Mouse (Mus musculus) neural tube, embryonic 14.5 days (tissue): ENCODE data around the gene Zfp568. TPM values are rescaled to one million over a fixed set of nuclear protein-coding genes. Genes with fewer than 3 reads are reported as not detected.

Experiments
- ATAC-seq: fragments of 200-750 bp; cut with Nextera tagmentation; 2 replicates; pipeline ENCODE4 v1.8.0; 2017; ENCODE audit warnings: low read depth, mild to moderate bottlenecking, moderate TSS enrichment, moderate library complexity
- H3K27ac ChIP-seq: fragments of 300-500 bp; sonication (generic); 2 replicates; pipeline ENCODE4 v1.5.1; 2014; ENCODE audit warnings: low read depth, mild to moderate bottlenecking, control low read depth, low read length, moderate library complexity, mixed read lengths
- H3K27me3 ChIP-seq: fragments of 300-500 bp; sonication (generic); 2 replicates; pipeline ENCODE4 v1.6.1; 2014; ENCODE audit warnings: low read length; ENCODE audit not compliant: control insufficient read depth, insufficient read depth
- H3K36me3 ChIP-seq: fragments of 300-500 bp; sonication (generic); 2 replicates; pipeline ENCODE4 v1.6.1; 2014; ENCODE audit warnings: low read length, mixed read lengths; ENCODE audit not compliant: control insufficient read depth, insufficient read depth
- H3K4me1 ChIP-seq: fragments of 300-500 bp; sonication (generic); 2 replicates; pipeline ENCODE4 v1.6.1; 2014; ENCODE audit warnings: low read length; ENCODE audit not compliant: control insufficient read depth, insufficient read depth
- H3K4me2 ChIP-seq: fragments of 300-500 bp; sonication (generic); 2 replicates; pipeline ENCODE4 v1.6.1; 2014; ENCODE audit warnings: mild to moderate bottlenecking, low read depth, low read length, control low read depth
- H3K4me3 ChIP-seq: fragments of 300-500 bp; sonication (generic); 2 replicates; pipeline ENCODE4 v1.5.1; 2014; ENCODE audit warnings: low read depth, low read length, control low read depth, mixed read lengths
- H3K9ac ChIP-seq: fragments of 300-500 bp; sonication (generic); replicated peaks from 2 replicates; pipeline ENCODE4 v1.6.1; 2014; ENCODE audit warnings: low read depth, mild to moderate bottlenecking, control low read depth, low read length, mixed read lengths
- H3K9me3 ChIP-seq: fragments of 300-500 bp; sonication (generic); 2 replicates; pipeline ENCODE4 v1.6.1; 2016; ENCODE audit warnings: low read length; ENCODE audit not compliant: control insufficient read depth
- WGBS: fragments of 180-500 bp; shearing (Covaris S2); extraction: QIAGEN DNeasy Blood & Tissue Kit; methylation state at CpG from one replicate; pipeline ENCODE4 v1.1.7; 2014; 5-methylcytosine and 5-hydroxymethylcytosine counted together
- polyA plus RNA-seq: library from polyadenylated mRNA; unstranded; fragments of >200 nt; fragmentation: Nextera tagmentation; extraction: Ambion mirVana; gene quantifications from 2 replicates; pipeline ENCODE4 v1.2.1, GENCODE M21; 2014

The Zfp568 gene
- polyA plus RNA-seq, 1 experiment from 2014 or later: 5.5 TPM

GRCm38 (mm10) chr7:30007601-30008000, 23.8 kb downstream of the Zfp568 start:
- H3K27ac ChIP-seq: no peak overlapping the region
- H3K4me3 ChIP-seq: no peak overlapping the region
- H3K9me3 ChIP-seq: no peaks in the 10 kb centered on the region
- no peak overlapping the region for H3K4me2 ChIP-seq
- ATAC-seq: no peak
- 92% methylated on average over 1 of the region's 1 CpGs for WGBS
- H3K4me1 ChIP-seq: peaks cover 17% of the 10 kb centered on the region
- peaks cover 5% of the 10 kb centered on the region; the same call in 1 of the 2 replicates for H3K36me3 ChIP-seq
- no peak overlapping the region for H3K9ac ChIP-seq
- H3K27me3 ChIP-seq: no peaks in the 10 kb centered on the region

- Histone ChIP-seq H3K9ac (no peak overlapping the region), H3K27ac (no peak overlapping the region), H3K36me3 (peaks cover 2% of the 10 kb centered on the region; the same call in 1 of the 2 replicates), H3K9me3 (no peaks in the 10 kb centered on the region), H3K27me3 (no peaks in the 10 kb centered on the region), H3K4me2 (no peak overlapping the region), H3K4me1 (peaks cover 17% of the 10 kb centered on the region), H3K4me3 (no peak overlapping the region)
- no peak for ATAC-seq
- WGBS: 76% methylated on average over 6 of the region's 6 CpGs
These were observed 24.4 kb downstream of the Zfp568 start for GRCm38 (mm10) chr7:30008020-30008690.

- no peaks in the 10 kb centered on the region for H3K27me3 ChIP-seq
- peaks cover 17% of the 10 kb centered on the region for H3K4me1 ChIP-seq
- H3K9ac ChIP-seq: no peak overlapping the region
- H3K9me3 ChIP-seq: no peaks in the 10 kb centered on the region
- no peak overlapping the region for H3K4me3 ChIP-seq
- H3K4me2 ChIP-seq: no peak overlapping the region
- peak overlapping the region; percentile 56 for H3K27ac ChIP-seq
- 29% methylated on average over 21 of the region's 21 CpGs for WGBS
- H3K36me3 ChIP-seq: peaks cover 5% of the 10 kb centered on the region
- ATAC-seq: peak; percentile 52; the same call in 1 of the 2 replicates
These were observed 25.7 kb downstream of the Zfp568 start for GRCm38 (mm10) chr7:30009321-30010085.

GRCm38 (mm10) chr7:30010551-30011195, 26.9 kb downstream of the Zfp568 start:
- H3K27ac ChIP-seq: no peak overlapping the region

GRCm38 (mm10) chr7:30012956-30013363, 29.2 kb downstream of the Zfp568 start:
- peak; percentile 41; the same call in 1 of the 2 replicates for ATAC-seq
- H3K4me2 ChIP-seq: no peak overlapping the region
- WGBS: 62% methylated on average over 4 of the region's 4 CpGs
- H3K36me3 ChIP-seq: peaks cover 23% of the 10 kb centered on the region
- no peak overlapping the region for H3K27ac ChIP-seq
- no peaks in the 10 kb centered on the region for H3K27me3 ChIP-seq
- H3K9ac ChIP-seq: no peak overlapping the region
- H3K9me3 ChIP-seq: no peaks in the 10 kb centered on the region
- H3K4me3 ChIP-seq: no peak overlapping the region
- peaks cover 17% of the 10 kb centered on the region for H3K4me1 ChIP-seq

More at GRCm38 (mm10) chr7:30010551-30011195, 26.9 kb downstream of the Zfp568 start:
- ATAC-seq: no peak
- Histone ChIP-seq H3K9me3 (no peaks in the 10 kb centered on the region), H3K4me3 (no peak overlapping the region), H3K9ac (no peak overlapping the region), H3K27me3 (no peaks in the 10 kb centered on the region), H3K36me3 (peaks cover 15% of the 10 kb centered on the region), H3K4me1 (peaks cover 17% of the 10 kb centered on the region), H3K4me2 (no peak overlapping the region)
- 79% methylated on average over 10 of the region's 10 CpGs for WGBS

- Histone ChIP-seq H3K27ac (no peak overlapping the region), H3K4me2 (no peak overlapping the region), H3K9ac (no peak overlapping the region), H3K27me3 (no peaks in the 10 kb centered on the region), H3K9me3 (no peaks in the 10 kb centered on the region), H3K4me1 (no peaks in the 10 kb centered on the region), H3K36me3 (peaks cover 33% of the 10 kb centered on the region), H3K4me3 (no peak overlapping the region)
- 87% methylated on average over 6 of the region's 6 CpGs for WGBS
- no peak for ATAC-seq
These were observed 33.5 kb downstream of the Zfp568 start for GRCm38 (mm10) chr7:30017226-30017625.

GRCm38 (mm10) chr7:30019543-30019942, 35.8 kb downstream of the Zfp568 start:
- Histone ChIP-seq H3K9ac (no peak overlapping the region), H3K4me2 (no peak overlapping the region), H3K9me3 (no peaks in the 10 kb centered on the region), H3K27ac (no peak overlapping the region), H3K27me3 (no peaks in the 10 kb centered on the region), H3K4me1 (no peaks in the 10 kb centered on the region), H3K4me3 (no peak overlapping the region), H3K36me3 (peaks cover 48% of the 10 kb centered on the region)
- ATAC-seq: no peak
- WGBS: 91% methylated on average over 2 of the region's 2 CpGs

- no peak overlapping the region for H3K4me3 ChIP-seq
- H3K9ac ChIP-seq: no peak overlapping the region
- H3K9me3 ChIP-seq: no peaks in the 10 kb centered on the region
- H3K4me2 ChIP-seq: no peak overlapping the region
- no peaks in the 10 kb centered on the region for H3K4me1 ChIP-seq
- H3K27ac ChIP-seq: no peak overlapping the region
- no peaks in the 10 kb centered on the region for H3K27me3 ChIP-seq
- ATAC-seq: no peak
- WGBS: 96% methylated on average over 9 of the region's 9 CpGs
- H3K36me3 ChIP-seq: peaks cover 36% of the 10 kb centered on the region
These were observed 39.6 kb downstream of the Zfp568 start for GRCm38 (mm10) chr7:30023324-30023723.

GRCm38 (mm10) chr7:30023800-30024199, 40.0 kb downstream of the Zfp568 start:
- ATAC-seq: no peak
- 95% methylated on average over 8 of the region's 8 CpGs for WGBS
- H3K9ac ChIP-seq: no peak overlapping the region
- H3K27ac ChIP-seq: no peak overlapping the region
- H3K27me3 ChIP-seq: no peaks in the 10 kb centered on the region
- H3K36me3 ChIP-seq: peaks cover 33% of the 10 kb centered on the region
- H3K9me3 ChIP-seq: no peaks in the 10 kb centered on the region
- H3K4me1 ChIP-seq: no peaks in the 10 kb centered on the region
- no peak overlapping the region for H3K4me2 ChIP-seq
- H3K4me3 ChIP-seq: no peak overlapping the region
